Mouse (Mus musculus) embryonic facial prominence, embryonic 10.5 days (tissue): ENCODE results near the gene Thsd4. TPM values are rescaled to one million over a fixed set of nuclear protein-coding genes. Genes with fewer than 3 reads are reported as not detected.

ENCODE experiments used
- DNase-seq: peaks from one replicate; pipeline ENCODE4 v3.0.0-alpha.2; 2017; ENCODE audit warnings: low spot score
- H3K27ac ChIP-seq: fragments of 300-500 bp; sonication (generic); replicated peaks from 2 replicates; pipeline ENCODE4 v1.5.1; 2016; ENCODE audit warnings: mild to moderate bottlenecking
- H3K27me3 ChIP-seq: fragments of 300-500 bp; sonication (generic); replicated peaks from 2 replicates; pipeline ENCODE4 v1.6.1; 2016; ENCODE audit warnings: low read depth, mild to moderate bottlenecking; ENCODE audit not compliant: poor library complexity, severe bottlenecking
- H3K36me3 ChIP-seq: fragments of 300-500 bp; sonication (generic); replicated peaks from 2 replicates; pipeline ENCODE4 v1.6.1; 2016; ENCODE audit warnings: mild to moderate bottlenecking, moderate library complexity
- H3K4me1 ChIP-seq: fragments of 300-500 bp; sonication (generic); 2 replicates; pipeline ENCODE4 v1.6.1; 2016
- H3K4me3 ChIP-seq: fragments of 300-500 bp; sonication (generic); 2 replicates; pipeline ENCODE4 v1.5.1; 2016; ENCODE audit warnings: mild to moderate bottlenecking, moderate library complexity
- H3K9me3 ChIP-seq: fragments of 300-500 bp; sonication (generic); 2 replicates; pipeline ENCODE4 v1.6.1; 2016; ENCODE audit warnings: mild to moderate bottlenecking
- WGBS: fragments of 180-500 bp; shearing (Covaris S2); methylation state at CpG from one replicate; pipeline ENCODE4 v1.1.7; 2016; 5-methylcytosine and 5-hydroxymethylcytosine counted together
- polyA plus RNA-seq: library from polyadenylated mRNA; unstranded; fragments of >200 nt; fragmentation: Nextera tagmentation; extraction: Ambion mirVana; gene quantifications from 2 replicates; pipeline ENCODE4 v1.2.1, GENCODE M21; 2016

Thsd4 gene
- polyA plus RNA-seq, 1 experiment from 2014 or later = 5.7 TPM

DNA sequence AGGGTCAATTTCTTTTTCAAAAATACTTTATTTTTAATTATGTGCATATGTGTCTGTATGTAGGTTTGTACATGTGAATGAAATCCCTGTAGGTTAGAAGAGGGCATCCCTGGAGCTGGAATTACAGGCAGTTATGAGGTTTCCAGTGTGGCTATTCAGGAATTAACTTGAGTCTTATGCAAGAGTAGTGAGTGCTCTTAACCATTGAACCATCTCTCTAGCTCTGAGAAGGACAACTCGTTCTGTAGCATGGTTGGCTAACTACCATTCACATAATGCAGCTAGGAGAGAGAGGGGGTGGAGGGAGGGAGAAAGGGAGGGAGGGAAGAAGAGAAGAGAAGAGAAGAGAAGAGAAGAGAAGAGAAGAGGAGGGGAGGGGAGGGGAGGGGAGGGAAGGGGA lies 444.1 kb downstream of the Thsd4 start:
- Histone ChIP-seq H3K4me3 (no peak overlapping the region), H3K4me1 (peaks cover 18% of the 10 kb centered on the region), H3K36me3 (no peaks in the 10 kb centered on the region), H3K27ac (no peak overlapping the region), H3K9me3 (no peaks in the 10 kb centered on the region), H3K27me3 (no peaks in the 10 kb centered on the region)
- 54% methylated on average over 1 of the region's 1 CpGs for WGBS
- no peak for DNase-seq

DNA sequence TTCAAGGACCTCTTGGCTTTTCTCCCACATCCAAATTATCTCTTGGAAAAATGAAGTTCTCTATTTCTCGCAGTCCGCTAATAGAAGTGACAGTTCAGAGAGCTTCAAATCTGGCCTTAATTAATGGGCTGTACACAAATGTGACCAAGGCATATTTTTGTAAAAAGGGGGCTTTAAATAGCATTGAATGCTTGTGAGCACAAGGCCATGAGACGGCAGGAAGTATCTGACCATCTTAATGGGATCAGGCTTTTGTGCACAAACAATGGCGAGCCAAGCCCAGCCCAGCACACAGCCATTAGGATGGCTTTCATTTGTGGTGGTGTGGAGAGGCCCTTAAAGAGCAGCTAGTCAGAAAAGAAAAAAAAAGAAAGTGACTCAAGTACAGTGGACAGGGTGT lies 445.4 kb downstream of the Thsd4 start:
- H3K9me3 ChIP-seq = no peaks in the 10 kb centered on the region
- no peak overlapping the region for H3K4me3 ChIP-seq
- H3K4me1 ChIP-seq = peaks cover 19% of the 10 kb centered on the region
- H3K36me3 ChIP-seq = no peaks in the 10 kb centered on the region
- H3K27me3 ChIP-seq = no peaks in the 10 kb centered on the region
- no peak for DNase-seq
- WGBS = 51% methylated on average over 4 of the region's 4 CpGs
- no peak overlapping the region for H3K27ac ChIP-seq

DNA sequence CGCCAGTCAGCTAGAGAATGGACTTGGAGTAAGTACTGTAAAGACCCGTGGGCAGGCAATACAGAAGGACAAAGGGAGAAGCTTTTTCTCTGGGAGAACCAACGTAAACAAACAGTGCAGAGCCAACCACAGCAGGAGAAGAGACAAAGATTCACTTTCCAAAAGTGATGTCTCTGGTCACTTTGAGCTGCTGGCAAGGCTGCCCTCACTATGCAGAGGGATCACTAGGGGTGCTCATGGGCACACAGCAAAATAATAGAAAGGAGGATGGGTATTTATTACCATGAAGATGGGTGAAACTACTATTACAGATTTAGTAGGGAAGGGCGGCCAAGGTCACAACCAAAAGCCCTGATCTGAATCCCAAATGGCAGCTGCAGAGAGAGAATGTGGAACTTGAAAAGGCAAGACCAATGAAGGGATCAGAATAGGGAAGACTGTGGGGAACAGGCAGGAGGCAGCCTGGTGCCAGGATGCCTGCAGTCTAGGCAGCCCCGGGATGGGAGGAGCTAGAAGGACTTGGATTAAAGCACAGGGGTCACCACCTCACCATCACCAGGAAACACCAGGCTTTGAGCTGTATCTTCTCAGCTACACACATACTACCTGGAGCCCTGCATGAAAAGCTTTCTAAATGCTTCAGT lies 450.1 kb downstream of the Thsd4 start:
- Histone ChIP-seq H3K4me1 (peaks cover 19% of the 10 kb centered on the region), H3K27ac (no peak overlapping the region), H3K27me3 (no peaks in the 10 kb centered on the region), H3K9me3 (no peaks in the 10 kb centered on the region), H3K4me3 (no peak overlapping the region), H3K36me3 (no peaks in the 10 kb centered on the region)
- 49% methylated on average over 5 of the region's 5 CpGs for WGBS
- DNase-seq = no peak

DNA sequence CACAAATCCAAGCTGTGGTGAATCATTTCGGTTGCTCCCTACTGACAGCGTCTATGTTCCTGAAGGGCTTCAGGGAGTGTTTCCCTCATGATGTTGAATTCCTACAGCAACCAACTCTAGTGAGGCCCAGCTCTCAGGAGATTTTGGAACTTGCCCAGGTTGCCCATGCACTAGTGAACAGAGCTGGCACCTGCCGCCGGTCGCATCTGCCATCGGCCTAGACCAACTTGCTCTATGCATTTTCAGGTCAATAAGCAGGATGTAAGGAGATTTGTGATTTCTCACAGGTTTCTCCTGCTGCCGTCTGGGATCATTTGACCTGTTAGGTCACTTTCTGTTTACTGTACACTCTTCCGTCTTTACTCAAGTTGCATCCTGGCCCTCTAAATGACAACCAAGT lies 454.6 kb downstream of the Thsd4 start:
- Histone ChIP-seq H3K27ac (no peak overlapping the region), H3K4me1 (peaks cover 15% of the 10 kb centered on the region), H3K9me3 (no peaks in the 10 kb centered on the region), H3K27me3 (no peaks in the 10 kb centered on the region), H3K4me3 (no peak overlapping the region), H3K36me3 (no peaks in the 10 kb centered on the region)
- no peak for DNase-seq
- 91% methylated on average over 8 of the region's 8 CpGs for WGBS

DNA sequence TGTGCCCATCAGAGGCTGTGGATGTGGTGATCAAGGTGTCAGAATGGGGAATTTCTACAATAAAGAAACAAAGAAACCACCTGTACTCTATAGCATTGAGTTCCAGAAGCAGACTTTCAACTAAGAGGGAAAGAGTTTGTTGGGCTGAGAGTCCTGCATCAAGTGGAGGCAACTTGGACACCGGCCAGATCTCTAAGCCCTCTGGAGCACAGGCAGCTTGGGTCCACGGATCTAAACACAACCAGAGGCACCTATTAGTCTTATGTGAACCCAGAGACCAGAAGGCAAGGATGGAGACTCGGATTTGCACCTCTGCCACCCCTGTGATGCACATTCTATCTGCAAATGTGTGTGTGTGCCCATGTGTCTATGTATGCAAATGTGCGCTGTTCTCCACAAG lies 456.7 kb downstream of the Thsd4 start:
- Histone ChIP-seq H3K9me3 (no peaks in the 10 kb centered on the region), H3K27ac (no peak overlapping the region), H3K4me3 (no peak overlapping the region), H3K27me3 (no peaks in the 10 kb centered on the region), H3K36me3 (no peaks in the 10 kb centered on the region), H3K4me1 (peaks cover 5% of the 10 kb centered on the region; the same call in 1 of the 2 replicates)
- 84% methylated on average over 4 of the region's 4 CpGs for WGBS
- no peak for DNase-seq

DNA sequence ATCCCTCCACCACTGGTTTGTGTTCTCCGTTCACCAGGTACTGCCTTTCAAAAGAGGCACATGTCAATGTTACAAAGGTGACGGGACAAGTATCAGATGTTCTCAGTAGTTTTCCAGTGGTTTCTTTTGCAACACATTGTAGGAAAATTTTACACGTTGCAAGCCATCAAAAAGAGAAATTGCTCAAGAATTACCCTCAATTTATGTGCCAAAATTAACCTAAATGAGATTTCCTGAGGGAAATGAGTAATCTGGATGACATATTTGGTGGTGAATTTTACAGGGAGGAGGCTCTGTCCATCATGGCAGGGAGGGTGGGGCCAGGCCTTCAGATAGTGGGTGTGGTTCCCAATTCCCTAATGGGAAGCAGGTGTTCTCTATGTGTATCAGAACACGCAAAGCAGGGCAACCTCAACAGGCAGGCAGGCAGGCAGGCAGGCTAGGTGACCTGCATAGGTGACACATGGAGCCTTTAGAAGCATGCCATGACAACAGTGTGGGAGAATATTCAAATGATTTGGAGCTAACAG lies 458.6 kb downstream of the Thsd4 start:
- Histone ChIP-seq H3K4me1 (peaks cover 5% of the 10 kb centered on the region; the same call in 1 of the 2 replicates), H3K4me3 (no peak overlapping the region), H3K36me3 (no peaks in the 10 kb centered on the region), H3K9me3 (no peaks in the 10 kb centered on the region), H3K27me3 (no peaks in the 10 kb centered on the region), H3K27ac (no peak overlapping the region)
- DNase-seq = peak; percentile 27
- 68% methylated on average over 4 of the region's 4 CpGs for WGBS

DNA sequence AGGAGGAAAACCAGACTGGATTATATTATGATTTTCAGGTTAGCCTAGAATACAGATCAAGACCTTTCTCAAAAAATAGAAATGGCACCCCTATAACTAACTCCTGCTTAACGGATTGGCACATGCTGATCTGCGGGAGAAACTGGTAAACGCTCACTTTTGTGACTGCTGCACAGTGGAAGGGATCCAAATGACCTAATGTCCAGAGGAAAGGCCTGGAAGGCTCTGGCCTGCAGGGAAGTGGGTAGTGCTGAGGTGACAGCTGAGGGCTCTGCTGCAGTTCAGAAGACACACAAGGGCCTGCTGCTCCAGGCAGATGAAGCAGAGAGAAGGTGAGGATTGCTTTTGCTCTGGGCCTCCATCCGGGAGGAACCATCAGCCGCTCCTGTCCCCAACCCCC lies 465.7 kb downstream of the Thsd4 start:
- 89% methylated on average over 5 of the region's 5 CpGs for WGBS
- H3K4me1 ChIP-seq = 0 out of 2 replicates have a peak, but pooled peaks cover 3% of the 10 kb centered on the region
- H3K27me3 ChIP-seq = no peaks in the 10 kb centered on the region
- no peaks in the 10 kb centered on the region for H3K9me3 ChIP-seq
- H3K27ac ChIP-seq = no peak overlapping the region
- DNase-seq = no peak
- H3K36me3 ChIP-seq = no peaks in the 10 kb centered on the region
- no peak overlapping the region for H3K4me3 ChIP-seq

DNA sequence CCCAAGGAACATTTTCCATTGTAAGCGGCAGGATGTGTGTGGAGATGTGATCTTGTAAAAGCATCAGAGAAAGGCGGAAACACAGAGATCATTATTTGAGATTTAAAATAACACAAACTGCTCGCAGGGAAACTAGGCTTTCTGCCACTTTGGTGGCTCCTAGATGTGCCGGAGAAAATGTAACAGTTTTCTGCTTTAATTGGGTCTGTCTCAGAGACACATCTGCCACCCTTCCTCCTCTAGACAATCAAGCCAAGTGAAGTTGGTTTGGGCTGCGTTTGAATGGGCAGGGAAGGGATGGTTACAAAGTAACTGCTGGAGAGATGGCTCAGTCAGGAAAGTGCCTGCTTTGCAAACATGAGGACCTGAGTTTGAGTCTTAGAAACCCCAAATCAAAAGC lies 466.9 kb downstream of the Thsd4 start:
- H3K27ac ChIP-seq = no peak overlapping the region
- H3K9me3 ChIP-seq = no peaks in the 10 kb centered on the region
- 0 out of 2 replicates have a peak, but pooled peaks cover 3% of the 10 kb centered on the region for H3K4me1 ChIP-seq
- H3K27me3 ChIP-seq = no peaks in the 10 kb centered on the region
- no peaks in the 10 kb centered on the region for H3K36me3 ChIP-seq
- no peak for DNase-seq
- WGBS = 73% methylated on average over 5 of the region's 5 CpGs
- H3K4me3 ChIP-seq = no peak overlapping the region

DNA sequence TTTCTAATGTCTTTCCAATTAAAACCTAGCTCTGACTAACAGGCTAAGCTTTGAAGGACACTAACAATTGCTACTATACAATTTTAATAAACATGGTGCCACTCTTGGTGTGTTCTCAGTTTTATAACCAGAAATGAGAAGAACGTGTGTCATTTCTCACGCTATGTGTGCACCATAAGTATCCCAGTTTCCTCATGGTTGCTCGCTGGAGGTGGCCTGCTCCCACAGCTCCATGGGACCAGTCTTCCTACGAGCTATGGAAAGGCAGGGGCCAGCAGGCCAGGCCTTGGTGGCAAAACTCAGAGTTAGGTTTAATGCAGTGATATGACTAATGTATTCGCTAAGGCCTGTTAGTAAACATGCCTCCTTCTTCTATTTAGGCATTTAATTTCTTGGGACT lies 468.7 kb downstream of the Thsd4 start:
- no peak for DNase-seq
- H3K4me1 ChIP-seq = 0 out of 2 replicates have a peak, but pooled peaks cover 3% of the 10 kb centered on the region
- H3K9me3 ChIP-seq = no peaks in the 10 kb centered on the region
- 92% methylated on average over 5 of the region's 5 CpGs for WGBS
- no peak overlapping the region for H3K4me3 ChIP-seq
- H3K36me3 ChIP-seq = no peaks in the 10 kb centered on the region
- H3K27ac ChIP-seq = no peak overlapping the region
- no peaks in the 10 kb centered on the region for H3K27me3 ChIP-seq

DNA sequence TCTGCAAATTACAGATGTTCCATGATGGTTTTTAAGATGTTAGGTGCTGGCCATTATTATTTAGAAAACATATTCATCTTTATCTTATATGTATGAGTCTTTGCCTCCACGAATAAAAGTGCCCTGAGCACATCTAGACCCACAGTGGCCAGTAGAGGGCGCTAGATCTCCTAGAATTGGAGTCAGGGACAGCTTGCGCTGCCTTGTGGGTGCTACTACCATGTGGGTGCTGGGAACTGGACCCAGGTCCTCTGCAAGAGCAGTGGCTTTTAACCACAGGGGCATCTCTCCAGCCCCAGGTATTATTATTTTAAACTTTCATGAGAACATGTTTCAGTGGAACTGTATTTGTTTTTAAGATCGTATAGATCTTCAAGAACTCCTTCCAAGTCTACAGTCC lies 469.4 kb downstream of the Thsd4 start:
- DNase-seq = no peak
- Histone ChIP-seq H3K4me3 (no peak overlapping the region), H3K27ac (no peak overlapping the region), H3K4me1 (0 out of 2 replicates have a peak, but pooled peaks cover 3% of the 10 kb centered on the region), H3K36me3 (no peaks in the 10 kb centered on the region), H3K9me3 (no peaks in the 10 kb centered on the region), H3K27me3 (no peaks in the 10 kb centered on the region)
- 76% methylated on average over 4 of the region's 4 CpGs for WGBS

DNA sequence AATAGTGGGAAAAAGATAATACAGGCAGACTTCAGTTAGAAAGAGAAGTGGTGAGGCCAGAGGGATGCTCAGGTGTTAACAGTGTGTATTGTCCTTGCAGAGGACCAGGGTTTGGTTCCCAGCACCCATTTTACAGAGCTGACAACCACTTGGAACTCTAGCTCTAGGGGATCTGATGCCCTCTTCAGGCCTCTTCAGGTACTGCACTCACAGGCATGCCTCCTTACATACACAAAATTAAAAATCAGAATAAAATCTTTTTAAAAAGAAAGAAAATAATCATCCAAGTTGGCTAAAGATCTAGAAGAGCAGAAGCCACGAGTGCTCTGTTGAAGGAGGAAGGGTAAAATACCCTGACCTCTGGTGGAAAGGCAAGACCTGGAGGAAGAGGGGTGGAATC lies 478.7 kb downstream of the Thsd4 start:
- H3K36me3 ChIP-seq = no peaks in the 10 kb centered on the region
- no peak overlapping the region for H3K4me3 ChIP-seq
- H3K27ac ChIP-seq = no peak overlapping the region
- DNase-seq = no peak
- WGBS = 90% methylated on average over 1 of the region's 1 CpGs
- H3K4me1 ChIP-seq = no peaks in the 10 kb centered on the region
- H3K9me3 ChIP-seq = peaks cover 10% of the 10 kb centered on the region
- no peaks in the 10 kb centered on the region for H3K27me3 ChIP-seq

DNA sequence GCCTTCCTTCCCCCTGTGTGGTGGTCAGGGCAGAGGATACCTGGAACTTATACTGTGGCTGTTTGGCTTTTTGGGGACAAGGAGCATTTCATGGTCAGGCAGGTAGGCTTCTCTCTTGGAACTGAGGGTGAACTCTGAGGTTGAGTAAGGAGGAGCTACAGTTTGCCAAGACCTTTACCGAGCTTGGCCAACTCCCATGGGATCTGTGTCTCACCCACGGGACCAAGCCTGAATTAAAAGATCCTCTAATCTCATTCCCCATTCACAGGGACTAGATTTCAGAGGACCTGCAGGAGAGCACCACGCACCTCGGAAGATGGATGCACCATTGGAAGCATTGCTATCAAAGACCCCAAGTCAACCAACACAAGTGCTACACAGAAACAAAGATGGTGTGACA lies 487.0 kb downstream of the Thsd4 start:
- 90% methylated on average over 4 of the region's 4 CpGs for WGBS
- H3K27ac ChIP-seq = 0 out of 2 replicates have a peak overlapping the region, but pooled peaks have one; percentile 6
- H3K9me3 ChIP-seq = no peaks in the 10 kb centered on the region
- DNase-seq = no peak
- no peak overlapping the region for H3K4me3 ChIP-seq
- H3K4me1 ChIP-seq = peaks cover 15% of the 10 kb centered on the region
- H3K36me3 ChIP-seq = no peaks in the 10 kb centered on the region
- no peaks in the 10 kb centered on the region for H3K27me3 ChIP-seq

DNA sequence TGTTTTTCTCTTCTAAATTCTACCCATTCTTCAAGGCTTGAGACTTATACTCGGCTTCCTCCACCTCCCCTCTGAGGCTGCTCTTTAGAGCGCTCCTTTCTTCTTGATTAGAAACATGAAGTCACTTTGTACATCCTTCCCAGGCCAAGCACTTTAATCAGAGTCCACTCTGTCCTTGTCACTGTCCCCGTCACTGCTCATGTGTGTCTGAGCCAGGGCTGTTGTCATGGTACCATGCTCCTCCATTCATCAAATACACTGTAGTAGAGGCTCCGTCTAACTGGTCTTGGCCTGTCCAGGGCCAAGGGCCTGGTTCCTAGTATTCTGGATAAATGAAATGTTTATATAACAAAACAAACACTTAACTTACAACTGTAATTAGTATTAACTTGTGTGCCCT lies 494.6 kb downstream of the Thsd4 start:
- 91% methylated on average over 4 of the region's 4 CpGs for WGBS
- H3K27ac ChIP-seq = no peak overlapping the region
- H3K36me3 ChIP-seq = no peaks in the 10 kb centered on the region
- peaks cover 64% of the 10 kb centered on the region for H3K4me1 ChIP-seq
- H3K27me3 ChIP-seq = 0 out of 2 replicates have a peak, but pooled peaks cover 5% of the 10 kb centered on the region
- H3K9me3 ChIP-seq = no peaks in the 10 kb centered on the region
- DNase-seq = no peak
- H3K4me3 ChIP-seq = no peak overlapping the region
